Mouse (Mus musculus) forebrain, postnatal 0 days (tissue): ENCODE data around the gene Kctd20. TPM values are rescaled to one million over a fixed set of nuclear protein-coding genes. Genes with fewer than 3 reads are reported as not detected.

Source experiments
- ATAC-seq: fragments of 200-750 bp; cut with Nextera tagmentation; 2 replicates; pipeline ENCODE4 v1.8.0; 2017; ENCODE audit warnings: mild to moderate bottlenecking, moderate library complexity
- DNase-seq: peaks from one replicate; pipeline ENCODE4 v3.0.0-alpha.2; 2015
- H3K27ac ChIP-seq: fragments of 300-500 bp; sonication (generic); 2 replicates; pipeline ENCODE4 v1.5.1; 2014; ENCODE audit warnings: low read depth, mild to moderate bottlenecking, antibody characterized with exemption, low read length, moderate library complexity, mixed read lengths
- H3K27me3 ChIP-seq: fragments of 300-500 bp; sonication (generic); 2 replicates; pipeline ENCODE4 v1.6.1; 2014; ENCODE audit warnings: mild to moderate bottlenecking, low read length, mixed read lengths; ENCODE audit not compliant: insufficient read depth
- H3K36me3 ChIP-seq: fragments of 300-500 bp; sonication (generic); 2 replicates; pipeline ENCODE4 v1.6.1; 2014; ENCODE audit warnings: mild to moderate bottlenecking, moderate library complexity; ENCODE audit not compliant: insufficient read depth
- H3K4me1 ChIP-seq: fragments of 300-500 bp; sonication (generic); 2 replicates; pipeline ENCODE4 v1.6.1; 2014; ENCODE audit warnings: antibody characterized with exemption; ENCODE audit not compliant: insufficient read depth
- H3K4me2 ChIP-seq: fragments of 300-500 bp; sonication (generic); 2 replicates; pipeline ENCODE4 v1.6.1; 2014; ENCODE audit warnings: low read depth, mild to moderate bottlenecking, moderate library complexity
- H3K4me3 ChIP-seq: fragments of 300-500 bp; sonication (generic); 2 replicates; pipeline ENCODE4 v1.5.1; 2014; ENCODE audit warnings: low read depth, low read length, mixed read lengths
- H3K9ac ChIP-seq: fragments of 300-500 bp; sonication (generic); 2 replicates; pipeline ENCODE4 v1.6.1; 2014; ENCODE audit warnings: mild to moderate bottlenecking
- H3K9me3 ChIP-seq: fragments of 300-500 bp; sonication (generic); 2 replicates; pipeline ENCODE4 v1.6.1; 2016; ENCODE audit warnings: low read length
- CTCF ChIP-seq: sonication (generic); IDR thresholded peaks from 2 replicates; pipeline ENCODE4 v1.5.1; 2016; ENCODE audit warnings: antibody characterized with exemption, control low read depth, low read depth
- WGBS: fragments of 180-500 bp; shearing (Covaris S2); extraction: QIAGEN DNeasy Blood & Tissue Kit; methylation state at CpG from one replicate; pipeline ENCODE4 v1.1.7; 2014; 5-methylcytosine and 5-hydroxymethylcytosine counted together
- polyA plus RNA-seq: library from polyadenylated mRNA; unstranded; fragments of >200 nt; fragmentation: Nextera tagmentation; extraction: Ambion mirVana; gene quantifications from 2 replicates; pipeline ENCODE4 v1.2.1, GENCODE M21; 2015
- total RNA-seq: library from RNA; depleted of rRNA; stranded (reverse); fragments of >200 nt; gene quantifications from 2 replicates; pipeline ENCODE4 v1.2.3, GENCODE M21; 2014; rRNA removed

Gene Kctd20
- total and polyA plus RNA-seq, 2 experiments from 2014 or later = 72.9 to 77.3 TPM

DNA sequence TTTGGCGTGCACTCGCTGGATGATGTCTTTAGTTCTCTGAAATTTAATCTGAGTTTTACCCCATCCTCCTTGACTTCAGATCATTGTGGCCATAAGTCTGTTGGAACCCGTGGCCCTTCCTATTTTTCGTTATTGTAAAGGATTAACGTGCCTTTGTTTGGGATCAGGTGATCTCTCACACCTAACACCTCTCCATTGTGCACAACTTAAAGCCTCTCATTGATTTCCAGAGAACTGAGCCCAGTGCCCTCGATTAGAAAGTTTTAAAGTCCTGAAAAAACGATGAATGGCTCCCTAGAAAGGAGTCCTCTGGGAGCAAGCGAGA lies 56.5 kb downstream of the Kctd20 start:
- no peaks in the 10 kb centered on the region for H3K27me3 ChIP-seq
- H3K36me3 ChIP-seq = no peaks in the 10 kb centered on the region
- peak overlapping the region; percentile 50; the same call in 1 of the 2 replicates for H3K27ac ChIP-seq
- H3K9me3 ChIP-seq = no peaks in the 10 kb centered on the region
- H3K9ac ChIP-seq = peak overlapping the region; percentile 82; the same call in 1 of the 2 replicates
- no peak for ATAC-seq
- DNase-seq = no peak
- peaks cover 8% of the 10 kb centered on the region for H3K4me1 ChIP-seq
- 10% methylated on average over 8 of the region's 8 CpGs for whole genome bisulfite sequencing
- peak overlapping the region; percentile 68 for H3K4me2 ChIP-seq
- TF ChIP-seq CTCF = no peak
- peak overlapping the region; percentile 96 for H3K4me3 ChIP-seq

DNA sequence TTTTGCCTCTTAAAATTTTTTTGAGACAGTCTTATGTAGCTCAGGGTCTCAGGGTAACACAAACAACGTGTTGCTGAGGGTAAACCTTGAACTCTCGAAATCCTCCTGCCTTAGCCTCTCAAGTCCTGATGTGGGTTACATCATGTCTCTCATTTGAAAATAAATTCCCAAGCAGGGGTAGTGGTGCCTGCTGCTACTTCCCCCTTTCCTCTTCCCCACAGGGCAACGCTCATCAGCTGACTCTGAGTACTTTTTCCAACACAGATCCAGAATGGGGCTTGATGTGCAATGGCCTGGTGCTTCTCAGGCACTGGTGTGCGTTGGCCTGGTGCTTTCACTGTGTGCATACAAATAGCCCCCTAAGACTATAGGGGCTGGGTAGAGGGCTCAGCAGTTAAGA lies 57.4 kb downstream of the Kctd20 start:
- no peaks in the 10 kb centered on the region for H3K36me3 ChIP-seq
- H3K27ac ChIP-seq = no peak overlapping the region
- 94% methylated on average over 4 of the region's 4 CpGs for WGBS
- H3K4me2 ChIP-seq = no peak overlapping the region
- H3K4me3 ChIP-seq = no peak overlapping the region
- no peak overlapping the region for H3K9ac ChIP-seq
- no peaks in the 10 kb centered on the region for H3K9me3 ChIP-seq
- H3K4me1 ChIP-seq = peaks cover 8% of the 10 kb centered on the region
- no peak for TF ChIP-seq CTCF
- DNase-seq (no peak), ATAC-seq (no peak)
- no peaks in the 10 kb centered on the region for H3K27me3 ChIP-seq

DNA sequence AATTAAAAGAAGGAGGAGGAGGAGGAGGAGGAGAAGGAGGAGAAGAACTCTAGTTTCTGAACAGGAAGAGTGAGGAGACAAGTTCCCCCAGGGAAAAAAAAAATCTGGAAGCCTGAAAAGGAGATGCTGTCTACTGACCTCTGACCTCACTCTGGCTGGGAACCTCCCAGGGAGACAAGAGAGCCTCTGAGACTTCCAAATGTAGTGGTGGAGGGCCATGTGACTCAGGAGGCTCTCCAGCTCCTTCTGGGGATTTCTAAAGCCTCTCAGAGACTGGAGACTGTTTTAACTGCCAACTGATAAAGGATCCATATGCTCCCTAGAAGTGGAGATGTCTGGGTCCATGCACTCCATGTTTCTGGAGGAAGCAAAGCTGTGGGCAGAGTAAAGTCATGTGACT lies 62.5 kb downstream of the Kctd20 start:
- Histone ChIP-seq H3K36me3 (no peaks in the 10 kb centered on the region), H3K27ac (no peak overlapping the region), H3K4me2 (no peak overlapping the region), H3K27me3 (no peaks in the 10 kb centered on the region), H3K4me1 (no peaks in the 10 kb centered on the region), H3K9ac (no peak overlapping the region), H3K4me3 (no peak overlapping the region), H3K9me3 (no peaks in the 10 kb centered on the region)
- TF ChIP-seq CTCF = no peak
- ATAC-seq (no peak), DNase-seq (no peak)

- Histone ChIP-seq H3K36me3 (no peaks in the 10 kb centered on the region), H3K4me3 (no peak overlapping the region), H3K9me3 (no peaks in the 10 kb centered on the region), H3K27me3 (no peaks in the 10 kb centered on the region), H3K4me2 (no peak overlapping the region), H3K27ac (no peak overlapping the region), H3K9ac (no peak overlapping the region), H3K4me1 (no peaks in the 10 kb centered on the region)
- DNase-seq = peak; percentile 59
- peak; percentile 64 for TF ChIP-seq CTCF
- WGBS = 14% methylated on average over 2 of the region's 2 CpGs
- no peak for ATAC-seq
These were observed 63.9 kb downstream of the Kctd20 start for GRCm38 (mm10) chr17:29015638-29016037.

DNA sequence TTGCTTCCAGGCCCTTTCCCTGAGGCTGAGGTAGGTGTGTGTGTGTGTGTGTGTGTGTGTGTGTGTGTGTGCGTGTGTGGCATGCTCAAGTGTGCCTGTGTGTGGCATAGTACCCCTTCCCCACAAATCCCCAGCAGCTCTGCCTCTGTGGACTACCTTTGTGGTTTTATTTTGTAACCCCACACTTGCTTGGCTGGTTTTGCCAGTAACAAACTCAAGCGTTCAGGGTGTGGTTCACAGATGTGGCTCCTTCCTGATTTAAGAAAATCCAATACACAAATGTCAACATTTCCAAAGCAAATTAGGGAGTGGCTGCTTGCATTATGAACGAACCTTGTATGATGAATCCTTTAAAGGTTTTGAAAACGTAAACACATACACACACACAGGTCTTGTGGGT lies 65.0 kb downstream of the Kctd20 start:
- DNase-seq (no peak), ATAC-seq (no peak)
- Histone ChIP-seq H3K4me1 (no peaks in the 10 kb centered on the region), H3K4me3 (no peak overlapping the region), H3K9me3 (no peaks in the 10 kb centered on the region), H3K27ac (no peak overlapping the region), H3K4me2 (no peak overlapping the region), H3K27me3 (no peaks in the 10 kb centered on the region), H3K9ac (no peak overlapping the region), H3K36me3 (no peaks in the 10 kb centered on the region)
- no peak for TF ChIP-seq CTCF
- 91% methylated on average over 4 of the region's 4 CpGs for WGBS

DNA sequence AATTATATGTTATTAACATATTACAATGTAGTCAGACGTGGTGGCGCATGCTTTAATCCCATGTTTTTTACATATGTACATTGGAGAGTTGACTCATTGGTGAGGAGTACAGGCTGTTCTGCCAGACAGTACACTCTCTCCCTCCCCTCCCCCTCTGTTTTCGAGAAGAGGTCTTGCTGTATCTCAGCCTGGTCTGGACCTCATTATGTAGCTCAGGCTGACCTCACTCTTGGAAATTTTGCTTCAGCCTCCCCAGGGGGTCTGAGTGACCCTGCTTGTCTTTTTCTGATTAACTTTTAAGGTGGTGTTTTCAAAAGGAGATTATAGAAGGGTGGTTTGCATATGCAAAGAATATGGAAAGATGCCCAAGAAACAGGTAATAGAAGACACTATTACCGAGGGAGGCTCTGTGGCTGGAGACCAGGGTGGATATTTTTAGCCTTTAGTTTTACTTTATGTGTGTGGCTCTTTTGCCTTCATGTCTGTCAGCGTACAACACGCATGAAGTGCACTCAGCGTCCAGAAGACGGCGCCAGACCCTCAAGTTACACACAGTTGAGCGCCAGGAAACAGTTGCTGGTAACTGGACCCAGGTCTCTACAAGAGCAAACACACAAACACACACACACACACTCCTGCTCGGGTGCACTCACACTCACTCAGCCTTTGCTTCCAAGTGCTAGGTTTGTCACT lies 66.7 kb downstream of the Kctd20 start:
- peak; percentile 45 for TF ChIP-seq CTCF
- no peak for DNase-seq
- 54% methylated on average over 11 of the region's 11 CpGs for WGBS

More for the DNA sequence above, 66.7 kb downstream of the Kctd20 start:
- no peak overlapping the region for H3K4me3 ChIP-seq
- no peaks in the 10 kb centered on the region for H3K4me1 ChIP-seq
- no peaks in the 10 kb centered on the region for H3K36me3 ChIP-seq
- no peak overlapping the region for H3K4me2 ChIP-seq
- no peaks in the 10 kb centered on the region for H3K27me3 ChIP-seq
- H3K27ac ChIP-seq = no peak overlapping the region
- ATAC-seq = no peak
- no peak overlapping the region for H3K9ac ChIP-seq
- no peaks in the 10 kb centered on the region for H3K9me3 ChIP-seq

Other genes starting within 250 kb of the Kctd20 start
- gene AC170998.1, start 225.9 kb upstream of the Kctd20 start, total RNA-seq = 1.2 and 5.6 TPM in 2 replicates
- gene AC170998.1, start 225.9 kb upstream of the Kctd20 start, polyA plus RNA-seq = 1.7 TPM in 1 of 2 replicates, not detected in the other
- gene Mapk13, start 182.7 kb upstream of the Kctd20 start, total RNA-seq = 0.14 and 0.38 TPM in 2 replicates
- 0.53 and 1.0 TPM in 2 replicates for gene Mapk13, start 182.7 kb upstream of the Kctd20 start, polyA plus RNA-seq
- 8.9 and 13.0 TPM in 2 replicates for gene Brpf3, start 150.9 kb upstream of the Kctd20 start, total RNA-seq
- 2.2 and 4.1 TPM in 2 replicates for gene Brpf3, start 150.9 kb upstream of the Kctd20 start, polyA plus RNA-seq
- not detected in 2 replicates for gene Pnpla1, start 93.5 kb upstream of the Kctd20 start, total RNA-seq
- gene Pnpla1, start 93.5 kb upstream of the Kctd20 start, polyA plus RNA-seq = 0.04 TPM in 1 of 2 replicates, not detected in the other
- gene 4930539E08Rik, start 36.6 kb upstream of the Kctd20 start, total RNA-seq = 3.3 and 4.1 TPM in 2 replicates
- gene 4930539E08Rik, start 36.6 kb upstream of the Kctd20 start, polyA plus RNA-seq = 1.8 and 2.1 TPM in 2 replicates
- gene Pxt1, start 8.1 kb upstream of the Kctd20 start, total RNA-seq = not detected in 2 replicates
- not detected in 2 replicates for gene Pxt1, start 8.1 kb upstream of the Kctd20 start, polyA plus RNA-seq
- 49.0 and 58.8 TPM in 2 replicates for gene Stk38, start 56.0 kb downstream of the Kctd20 start, total RNA-seq
- 32.8 and 43.7 TPM in 2 replicates for gene Stk38, start 56.0 kb downstream of the Kctd20 start, polyA plus RNA-seq
- 263 and 287 TPM in 2 replicates for gene Srsf3, start 80.7 kb downstream of the Kctd20 start, total RNA-seq
- gene Srsf3, start 80.7 kb downstream of the Kctd20 start, polyA plus RNA-seq = 367 and 416 TPM in 2 replicates
- 15.3 and 20.0 TPM in 2 replicates for gene Cdkn1a, start 139.0 kb downstream of the Kctd20 start, total RNA-seq
- gene Cdkn1a, start 139.0 kb downstream of the Kctd20 start, polyA plus RNA-seq = 94.3 and 121 TPM in 2 replicates
- gene Rab44, start 162.2 kb downstream of the Kctd20 start, total RNA-seq = not detected in 2 replicates
- gene Rab44, start 162.2 kb downstream of the Kctd20 start, polyA plus RNA-seq = 0.13 TPM in 1 of 2 replicates, not detected in the other